Comparison of ENCODE assay signal across 9 mouse cellular contexts in genomic region chr12:29698976-29699375, GRCm38 (mm10).
A peak's percentile ranks its signal among the peaks of the same experiment; 100 is the strongest.
DNase-seq lines count a peak whose midpoint lies in the region; ATAC-seq and TF ChIP-seq lines count a peak whose summit lies in the region.
"Had no signal": no experiment of that assay in that cellular context is flagged by ENCODE, and none has a peak within 500 bp of the region (broad histone marks: within the 10 kb centered on the region; RNA-seq: fewer than 3 reads in every experiment).

No protein-coding gene starts in this region.

- intact Hi-C loops in left cerebral cortex, adult 2 months (cut with DNase I) = loop anchor here (2.0 to 5.0 kb wide), 2 partner anchors 90 to 138 kb away; no protein-coding TSS in a partner anchor

- WGBS in forebrain, embryonic 11.5 days = 12% methylated on average over 10 of the region's 10 CpGs
- 10% methylated on average over 10 of the region's 10 CpGs for WGBS in hindbrain, embryonic 15.5 days
- WGBS in neural tube, embryonic 15.5 days = 9% methylated on average over 10 of the region's 10 CpGs

- peak overlapping the region; percentile 29; the same call in 1 of the 2 replicates for H3K4me2 ChIP-seq in forebrain, embryonic 11.5 days (ENCODE audit: low read depth, low read length, severe bottlenecking)
- H3K4me2 ChIP-seq in hindbrain, embryonic 15.5 days = peak overlapping the region; percentile 13
- H3K4me2 ChIP-seq in neural tube, embryonic 15.5 days = peak overlapping the region; percentile 19; the same call in 1 of the 2 replicates
- H3K4me2 ChIP-seq: limb, embryonic 15.5 days had no signal

- H3K9ac ChIP-seq in forebrain, embryonic 11.5 days (ENCODE audit: low read length) = no peak overlapping the region
- H3K9ac ChIP-seq in hindbrain, embryonic 15.5 days = no peak overlapping the region
- H3K9ac ChIP-seq in neural tube, embryonic 15.5 days (replicated peaks) = no peak overlapping the region; the same call in 1 of the 2 replicates
- H3K9ac ChIP-seq: limb, embryonic 15.5 days had no signal

- H3K4me1 ChIP-seq in forebrain, embryonic 11.5 days (replicated peaks; ENCODE audit: control insufficient read depth, insufficient read depth, low read length) = peaks cover 34% of the 10 kb centered on the region
- H3K4me1 ChIP-seq in hindbrain, embryonic 15.5 days (replicated peaks) = peaks cover 87% of the 10 kb centered on the region
- peaks cover 88% of the 10 kb centered on the region for H3K4me1 ChIP-seq in neural tube, embryonic 15.5 days

- peak overlapping the region; percentile 89 for H3K27ac ChIP-seq in left cerebral cortex, adult 2 months
- H3K27ac ChIP-seq in forebrain, embryonic 11.5 days (ENCODE audit: low read depth, low read length) = peak overlapping the region; percentile 41; the same call in 1 of the 2 replicates
- peak overlapping the region; percentile 87 for H3K27ac ChIP-seq in hindbrain, embryonic 15.5 days (replicated peaks)
- peak overlapping the region; percentile 91 for H3K27ac ChIP-seq in neural tube, embryonic 15.5 days (replicated peaks)
- H3K27ac ChIP-seq: limb, embryonic 15.5 days had no signal

- DNase-seq in left cerebral cortex, adult 2 months (ENCODE audit: extremely low spot score in 1 of 2, low spot score in 2 of 2) = no peak
- no peak for DNase-seq in left cerebral cortex, adult 11 months (ENCODE audit: low spot score)
- DNase-seq in forebrain, embryonic 11.5 days (ENCODE audit: low spot score) = peak; percentile 61
- no peak for DNase-seq in ovary, postnatal 14 days (ENCODE audit: low spot score)
- DNase-seq in lung, postnatal 25 days (ENCODE audit: low spot score) = no peak
- DNase-seq: gastrocnemius, postnatal 14 days had no signal

- H3K9me3 ChIP-seq in forebrain, embryonic 11.5 days (ENCODE audit: control insufficient read depth, low read length) = no peaks in the 10 kb centered on the region
- H3K9me3 ChIP-seq in hindbrain, embryonic 15.5 days = no peaks in the 10 kb centered on the region
- no peaks in the 10 kb centered on the region for H3K9me3 ChIP-seq in neural tube, embryonic 15.5 days (replicated peaks)
- H3K9me3 ChIP-seq: limb, embryonic 15.5 days had no signal

- H3K4me3 ChIP-seq in left cerebral cortex, adult 2 months = no peak overlapping the region
- no peak overlapping the region for H3K4me3 ChIP-seq in forebrain, embryonic 11.5 days (ENCODE audit: low read depth, low read length)
- no peak overlapping the region for H3K4me3 ChIP-seq in hindbrain, embryonic 15.5 days
- no peak overlapping the region for H3K4me3 ChIP-seq in neural tube, embryonic 15.5 days (replicated peaks)
- H3K4me3 ChIP-seq: limb, embryonic 15.5 days had no signal

- H3K27me3 ChIP-seq in forebrain, embryonic 11.5 days (ENCODE audit: control insufficient read depth, insufficient read depth, low read length) = peaks cover 10% of the 10 kb centered on the region
- H3K27me3 ChIP-seq in hindbrain, embryonic 15.5 days = no peaks in the 10 kb centered on the region
- no peaks in the 10 kb centered on the region for H3K27me3 ChIP-seq in neural tube, embryonic 15.5 days (replicated peaks)
- H3K27me3 ChIP-seq: limb, embryonic 15.5 days had no signal

- ATAC-seq in forebrain, embryonic 11.5 days (replicated peaks; ENCODE audit: low FRiP score) = peak; percentile 62
- ATAC-seq in hindbrain, embryonic 15.5 days (ENCODE audit: low FRiP score, low read depth) = peak; percentile 7; the same call in 1 of the 2 replicates
- ATAC-seq in neural tube, embryonic 15.5 days (ENCODE audit: low FRiP score) = peak; percentile 22; the same call in 1 of the 2 replicates

- TF ChIP-seq CTCF in left cerebral cortex, adult 2 months (IDR thresholded peaks at IDR 0.05) = no peak

- no peaks in the 10 kb centered on the region for H3K36me3 ChIP-seq in forebrain, embryonic 11.5 days (ENCODE audit: control insufficient read depth, insufficient read depth, low read length)
- H3K36me3 ChIP-seq in hindbrain, embryonic 15.5 days = no peaks in the 10 kb centered on the region
- no peaks in the 10 kb centered on the region for H3K36me3 ChIP-seq in neural tube, embryonic 15.5 days
- H3K36me3 ChIP-seq: limb, embryonic 15.5 days had no signal

Comparison
In these comparisons a context has a peak if more than half of its experiments do, and no peak if none do; other contexts are left out.
1. H3K27ac ChIP-seq: peak in every context shown above with its lines; median percentile 91 in neural tube, embryonic 15.5 days; 89 in left cerebral cortex, adult 2 months; 87 in hindbrain, embryonic 15.5 days; 41 in forebrain, embryonic 11.5 days.
2. ATAC-seq: peak in every context shown above with its lines; median percentile 62 in forebrain, embryonic 11.5 days; 22 in neural tube, embryonic 15.5 days; 7 in hindbrain, embryonic 15.5 days.